Mouse (Mus musculus): Measurements from ENCODE around the gene Meltf.

Gene Meltf

GRCm38 (mm10) chr16:31893396-31894141 lies 15.0 kb downstream of the Meltf start:
- no peak for DNase-seq (ENCODE audit: low spot score in 2 of 2)

- peak; percentile 76 to 86 for DNase-seq (ENCODE audit: low spot score in 2 of 2)
Measured at GRCm38 (mm10) chr16:31896971-31897774, 18.6 kb downstream of the Meltf start.

GRCm38 (mm10) chr16:31898546-31899326 lies 20.1 kb downstream of the Meltf start:
- DNase-seq (ENCODE audit: low spot score in 2 of 2): peak; percentile 92 to 95

GRCm38 (mm10) chr16:31901886-31902285 lies 23.3 kb downstream of the Meltf start:
- no peak for DNase-seq (ENCODE audit: low spot score in 2 of 2)

- DNase-seq (ENCODE audit: low spot score in 2 of 2): no peak
Measured at GRCm38 (mm10) chr16:31903239-31903638, 24.6 kb downstream of the Meltf start.

GRCm38 (mm10) chr16:31905331-31905730 lies 26.7 kb downstream of the Meltf start:
- DNase-seq (ENCODE audit: low spot score in 2 of 2): no peak

GRCm38 (mm10) chr16:31905891-31906825 lies 27.5 kb downstream of the Meltf start:
- DNase-seq (ENCODE audit: low spot score in 2 of 2): no peak

GRCm38 (mm10) chr16:31906896-31907295 lies 28.3 kb downstream of the Meltf start:
- no peak for DNase-seq (ENCODE audit: low spot score in 2 of 2)

- peak; percentile 63 to 75 for DNase-seq (ENCODE audit: low spot score in 2 of 2)
Measured at GRCm38 (mm10) chr16:31908959-31909358, 30.3 kb downstream of the Meltf start.

- DNase-seq (ENCODE audit: low spot score in 2 of 2): no peak
Measured at GRCm38 (mm10) chr16:31910281-31910847, 31.8 kb downstream of the Meltf start.

- DNase-seq (ENCODE audit: low spot score in 2 of 2): no peak
Measured at GRCm38 (mm10) chr16:31917776-31918175, 39.2 kb downstream of the Meltf start.

- peak; percentile 76 to 80 for DNase-seq (ENCODE audit: low spot score in 2 of 2)
Measured at GRCm38 (mm10) chr16:31918248-31918724, 39.7 kb downstream of the Meltf start.

GRCm38 (mm10) chr16:31924368-31924767 lies 45.8 kb downstream of the Meltf start:
- DNase-seq (ENCODE audit: low spot score in 2 of 2): no peak

GRCm38 (mm10) chr16:31926091-31926490 lies 47.5 kb downstream of the Meltf start:
- DNase-seq (ENCODE audit: low spot score in 2 of 2): no peak

GRCm38 (mm10) chr16:31926547-31927182 lies 48.1 kb downstream of the Meltf start:
- no peak for DNase-seq (ENCODE audit: low spot score in 2 of 2)

GRCm38 (mm10) chr16:31927412-31927811 lies 48.8 kb downstream of the Meltf start:
- no peak for DNase-seq (ENCODE audit: low spot score in 2 of 2)

GRCm38 (mm10) chr16:31931330-31931729 lies 52.7 kb downstream of the Meltf start:
- no peak for DNase-seq (ENCODE audit: low spot score in 2 of 2)

GRCm38 (mm10) chr16:31932255-31932654 lies 53.6 kb downstream of the Meltf start:
- DNase-seq (ENCODE audit: low spot score in 2 of 2): no peak

GRCm38 (mm10) chr16:31932840-31933697 lies 54.5 kb downstream of the Meltf start:
- DNase-seq (ENCODE audit: low spot score in 2 of 2): peak; percentile 87 to 92

Data from right cerebral cortex, postnatal 36 days (tissue).